Mouse (Mus musculus): ENCODE data around the gene Rrp12. TPM values are rescaled to one million over a fixed set of nuclear protein-coding genes. Genes with fewer than 3 reads are reported as not detected.
A peak's percentile ranks its signal among the peaks of the same experiment; 100 is the strongest.

Rrp12 gene
- total RNA-seq, 2 experiments from 2014 or later: 33.4 to 34.2 TPM

DNA sequence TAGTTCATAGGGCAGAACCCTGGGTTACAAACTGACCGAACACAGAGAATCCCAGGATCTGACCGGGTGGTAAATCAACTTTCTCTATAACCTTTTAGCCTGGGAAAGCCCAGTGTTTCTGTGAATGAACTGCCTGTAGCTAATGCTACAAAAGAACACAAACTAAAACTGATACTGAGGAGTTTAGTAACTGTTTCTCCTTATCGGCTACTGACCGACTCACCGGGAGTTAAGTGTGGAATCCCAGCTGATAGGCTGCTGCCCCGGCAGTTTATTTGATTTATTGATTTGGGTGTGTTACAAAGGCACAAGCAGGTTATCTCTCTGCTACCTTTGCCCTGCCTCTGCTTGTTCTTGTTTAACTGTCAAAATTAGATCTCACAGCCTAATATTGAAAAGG lies 57.2 kb downstream of the Rrp12 start:
- no peak for TF ChIP-seq CTCF (conservative IDR thresholded peaks at IDR 0.05)
- DNase-seq (ENCODE audit: low spot score in 2 of 2): no peak
- H3K27ac ChIP-seq: no peak overlapping the region
- H3K4me3 ChIP-seq: no peak overlapping the region

DNA sequence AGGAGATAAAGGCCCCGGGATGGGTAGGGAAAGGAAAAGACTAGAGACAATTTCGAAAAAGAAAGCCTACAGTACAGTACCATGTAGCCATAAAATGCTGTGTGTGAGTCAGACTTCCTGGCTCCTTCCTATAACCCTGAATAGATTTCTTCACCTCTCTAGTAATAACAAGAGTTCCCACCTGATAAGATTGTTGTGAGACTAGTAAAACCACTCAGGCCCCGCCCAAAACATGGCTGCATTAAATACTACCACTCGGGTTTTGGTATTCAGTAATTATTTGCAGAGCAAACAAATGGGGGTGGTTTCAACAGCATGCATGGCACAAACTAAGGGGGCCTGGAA lies 58.1 kb downstream of the Rrp12 start:
- H3K4me3 ChIP-seq: no peak overlapping the region
- no peak overlapping the region for H3K27ac ChIP-seq
- no peak for DNase-seq (ENCODE audit: low spot score in 2 of 2)
- TF ChIP-seq CTCF (conservative IDR thresholded peaks at IDR 0.05): no peak

DNA sequence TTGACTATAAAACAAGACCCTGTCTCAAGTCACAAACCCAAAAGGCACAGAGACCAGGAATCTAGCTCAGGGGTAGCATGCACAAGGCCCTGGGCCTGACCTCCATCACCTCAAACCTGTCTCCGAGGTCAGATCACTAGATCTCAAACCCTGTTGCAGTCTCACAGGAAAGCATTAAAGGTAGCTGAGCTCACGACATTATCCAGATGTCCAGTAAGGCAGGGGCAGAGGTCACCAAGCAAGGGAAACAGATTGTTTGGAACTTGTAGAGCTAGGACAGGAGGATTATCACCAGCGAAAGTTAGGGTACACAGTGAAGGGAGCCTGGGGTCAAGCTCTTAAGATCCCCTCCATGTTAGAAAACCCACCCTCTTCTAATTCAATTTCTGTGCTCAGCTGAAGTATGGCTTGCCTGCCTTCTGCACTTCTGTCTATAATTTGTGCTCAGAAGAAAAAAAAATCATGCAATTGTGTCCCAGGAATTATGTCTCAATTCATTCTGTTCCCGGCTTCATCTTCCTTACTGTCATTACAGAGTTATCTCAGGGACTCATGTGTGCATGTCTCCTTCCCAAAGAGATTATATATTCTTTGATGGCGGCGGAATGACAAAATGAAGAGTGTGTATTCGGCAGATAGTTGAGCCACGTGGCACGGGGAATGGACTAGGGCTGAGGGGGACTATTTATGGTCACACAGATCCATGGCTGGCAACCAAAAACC lies 58.6 kb downstream of the Rrp12 start:
- 0 out of 2 replicates have a peak overlapping the region, but pooled peaks have one; percentile 84 for H3K27ac ChIP-seq
- no peak for DNase-seq (ENCODE audit: low spot score in 2 of 2)
- no peak for TF ChIP-seq CTCF (conservative IDR thresholded peaks at IDR 0.05)
- no peak overlapping the region for H3K4me3 ChIP-seq

DNA sequence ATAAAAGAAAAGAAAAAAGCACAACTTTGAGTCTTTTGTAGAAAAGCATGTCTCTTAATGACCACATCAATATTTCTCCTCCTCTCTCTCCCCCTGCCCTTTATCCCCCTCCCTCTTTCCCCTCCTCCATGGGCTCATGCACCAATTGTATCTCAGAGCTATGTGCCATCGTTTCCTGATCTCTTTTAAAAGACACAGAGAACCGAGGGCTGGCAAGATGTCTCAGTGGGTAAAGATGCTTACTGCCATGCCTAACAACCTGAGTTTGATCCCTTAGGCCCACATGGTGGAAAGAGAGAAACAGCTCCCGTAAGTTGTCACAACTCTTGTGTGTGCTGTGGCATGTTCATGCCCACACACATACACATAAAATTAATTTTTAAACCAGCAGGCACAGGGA lies 59.3 kb downstream of the Rrp12 start:
- no peak for TF ChIP-seq CTCF (conservative IDR thresholded peaks at IDR 0.05)
- Histone ChIP-seq H3K4me3 (no peak overlapping the region), H3K27ac (peak overlapping the region; percentile 84; the same call in 1 of the 2 replicates)
- DNase-seq (ENCODE audit: low spot score in 2 of 2): no peak

DNA sequence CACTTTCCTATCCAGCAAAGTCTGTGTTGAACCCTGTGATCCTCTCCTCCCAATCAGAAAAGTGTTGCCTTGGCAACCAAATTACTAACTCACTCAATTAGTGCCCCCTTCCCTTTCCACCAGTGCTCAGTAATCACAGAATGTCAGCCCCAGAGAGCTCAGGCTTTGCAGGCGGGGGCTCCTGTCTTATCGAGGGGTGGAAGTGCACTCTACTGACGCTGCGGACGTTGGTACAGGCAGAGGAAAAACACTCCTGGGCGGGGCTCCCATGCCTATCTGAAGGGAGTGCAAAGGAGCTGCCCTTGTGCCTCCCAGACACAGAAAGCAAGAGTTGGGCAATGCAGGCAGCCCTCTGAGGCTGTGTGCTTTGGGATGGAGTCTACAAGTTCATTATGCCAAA lies 60.2 kb downstream of the Rrp12 start:
- Histone ChIP-seq H3K4me3 (peak overlapping the region; percentile 40), H3K27ac (peak overlapping the region; percentile 84)
- peak; percentile 56 to 74 for DNase-seq (ENCODE audit: low spot score in 2 of 2)
- no peak for TF ChIP-seq CTCF (conservative IDR thresholded peaks at IDR 0.05)

DNA sequence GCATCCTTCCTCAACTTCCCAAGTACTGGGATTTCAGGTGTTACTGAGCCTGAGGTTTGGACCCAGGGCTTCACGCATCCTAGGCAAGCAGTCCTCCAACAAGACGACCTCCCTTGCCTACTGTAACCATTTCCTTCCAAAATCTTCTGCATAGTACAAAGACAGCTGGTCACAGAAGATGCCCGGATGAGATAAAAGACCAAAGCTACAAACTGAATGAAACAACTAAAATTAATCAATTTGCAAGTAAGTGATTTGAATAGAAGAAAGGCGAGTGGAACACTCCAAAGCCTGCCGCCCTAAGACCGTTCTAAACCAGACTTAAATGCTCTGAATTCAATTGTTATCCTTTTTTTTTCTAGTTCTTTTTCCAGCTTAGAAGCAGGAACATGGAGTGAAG lies 60.6 kb downstream of the Rrp12 start:
- H3K27ac ChIP-seq: peak overlapping the region; percentile 84
- DNase-seq (ENCODE audit: low spot score in 2 of 2): no peak
- H3K4me3 ChIP-seq: no peak overlapping the region
- no peak for TF ChIP-seq CTCF (conservative IDR thresholded peaks at IDR 0.05)

DNA sequence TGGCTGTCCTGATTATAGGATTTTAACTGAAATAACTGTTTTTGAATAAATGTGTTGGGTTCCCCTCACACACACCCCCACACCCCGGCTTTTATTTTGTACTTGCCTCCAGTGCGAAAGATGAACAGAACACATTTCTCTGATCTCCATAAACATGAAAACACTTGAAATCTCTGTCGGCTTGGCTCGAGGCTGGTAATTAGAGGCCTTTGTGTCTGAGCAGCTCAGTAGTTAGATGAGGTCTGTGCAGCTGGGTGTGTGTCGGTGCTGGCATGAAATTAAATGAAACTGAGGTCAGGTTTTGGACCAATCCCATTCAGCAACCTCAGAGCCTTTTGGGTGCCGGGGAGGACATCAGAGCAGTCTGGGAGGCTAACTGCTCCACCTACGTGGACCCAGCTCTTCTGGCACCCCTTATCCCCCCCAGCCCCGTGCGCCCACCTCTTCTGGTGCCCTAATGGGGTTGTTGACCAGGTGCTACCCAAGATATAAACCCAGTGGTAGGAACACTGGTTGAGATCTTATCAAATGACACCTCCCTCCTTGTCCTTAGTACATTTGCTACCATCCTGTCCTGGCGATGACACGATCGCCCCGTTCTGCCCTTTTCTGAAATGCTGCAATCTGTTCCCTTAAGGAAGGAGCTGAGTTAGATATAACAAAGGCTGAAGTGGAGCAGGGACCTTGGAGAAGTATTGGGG lies 63.3 kb downstream of the Rrp12 start:
- DNase-seq (ENCODE audit: low spot score in 2 of 2): no peak
- Histone ChIP-seq H3K4me3 (peak overlapping the region; percentile 80), H3K27ac (peak overlapping the region; percentile 98; the same call in 1 of the 2 replicates)
- no peak for TF ChIP-seq CTCF (conservative IDR thresholded peaks at IDR 0.05)

DNA sequence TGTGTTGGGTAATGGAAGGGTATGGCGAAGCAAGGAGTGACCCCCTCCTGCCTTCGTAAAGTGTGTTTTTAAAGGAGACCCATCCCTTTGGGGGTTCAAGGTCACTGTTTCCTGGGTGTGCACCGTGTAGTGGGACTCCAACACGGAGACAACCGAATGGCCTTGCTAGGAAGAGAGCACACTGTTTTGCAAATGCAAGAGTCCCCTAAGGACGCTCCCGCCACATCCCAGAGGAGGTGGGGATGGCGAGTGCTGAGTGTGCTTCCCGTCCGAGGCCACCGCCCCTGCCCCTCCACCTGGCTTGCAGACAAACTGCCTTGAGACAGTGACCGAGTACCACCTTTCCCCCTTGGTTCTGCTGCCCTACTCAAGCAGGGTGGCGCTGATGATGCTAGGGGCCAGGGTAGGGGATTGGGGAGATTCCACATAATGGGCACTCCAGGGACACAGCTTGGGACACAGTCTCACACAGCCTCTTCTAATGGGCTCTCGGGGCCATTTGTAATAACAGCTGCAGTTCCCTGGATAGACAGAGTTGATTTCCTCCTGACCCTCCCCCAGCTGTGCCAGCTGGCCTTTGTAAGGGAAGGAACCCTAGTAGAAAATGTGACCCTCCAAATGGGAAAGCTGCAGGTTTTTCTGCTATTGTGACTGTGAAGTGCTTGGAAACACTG lies 64.1 kb downstream of the Rrp12 start:
- TF ChIP-seq CTCF (conservative IDR thresholded peaks at IDR 0.05): no peak

DNA sequence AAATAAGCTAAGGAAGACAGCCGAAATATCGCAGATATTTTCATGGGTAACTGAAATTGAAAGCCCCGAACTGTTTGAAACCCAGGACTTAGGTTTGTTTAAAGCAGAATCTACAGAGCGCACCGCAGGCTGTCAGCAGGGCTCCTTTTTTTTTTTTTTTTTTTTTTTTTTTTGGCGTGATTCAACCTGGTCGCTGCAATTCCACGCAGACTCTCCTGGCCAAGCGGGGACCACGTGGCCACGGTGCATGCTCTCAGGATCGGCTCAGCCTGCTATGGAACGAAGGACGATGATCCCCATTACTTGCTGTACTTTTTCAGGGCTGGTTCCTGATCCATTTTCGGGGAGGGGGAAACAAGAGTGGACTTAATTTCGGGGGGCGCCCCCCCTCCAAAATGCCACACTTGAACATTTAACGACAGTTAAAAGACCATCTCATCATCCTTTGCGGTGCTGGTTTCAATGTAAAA lies 64.8 kb downstream of the Rrp12 start:
- DNase-seq (ENCODE audit: low spot score in 2 of 2): peak in 1 of 2 experiments; percentile 47
- TF ChIP-seq CTCF (conservative IDR thresholded peaks at IDR 0.05): no peak
- Histone ChIP-seq H3K27ac (peak overlapping the region; percentile 98), H3K4me3 (peak overlapping the region; percentile 80)

More for the DNA sequence above, 64.1 kb downstream of the Rrp12 start:
- peak overlapping the region; percentile 98 for H3K27ac ChIP-seq
- H3K4me3 ChIP-seq: peak overlapping the region; percentile 80
- DNase-seq (ENCODE audit: low spot score in 2 of 2): no peak

DNA sequence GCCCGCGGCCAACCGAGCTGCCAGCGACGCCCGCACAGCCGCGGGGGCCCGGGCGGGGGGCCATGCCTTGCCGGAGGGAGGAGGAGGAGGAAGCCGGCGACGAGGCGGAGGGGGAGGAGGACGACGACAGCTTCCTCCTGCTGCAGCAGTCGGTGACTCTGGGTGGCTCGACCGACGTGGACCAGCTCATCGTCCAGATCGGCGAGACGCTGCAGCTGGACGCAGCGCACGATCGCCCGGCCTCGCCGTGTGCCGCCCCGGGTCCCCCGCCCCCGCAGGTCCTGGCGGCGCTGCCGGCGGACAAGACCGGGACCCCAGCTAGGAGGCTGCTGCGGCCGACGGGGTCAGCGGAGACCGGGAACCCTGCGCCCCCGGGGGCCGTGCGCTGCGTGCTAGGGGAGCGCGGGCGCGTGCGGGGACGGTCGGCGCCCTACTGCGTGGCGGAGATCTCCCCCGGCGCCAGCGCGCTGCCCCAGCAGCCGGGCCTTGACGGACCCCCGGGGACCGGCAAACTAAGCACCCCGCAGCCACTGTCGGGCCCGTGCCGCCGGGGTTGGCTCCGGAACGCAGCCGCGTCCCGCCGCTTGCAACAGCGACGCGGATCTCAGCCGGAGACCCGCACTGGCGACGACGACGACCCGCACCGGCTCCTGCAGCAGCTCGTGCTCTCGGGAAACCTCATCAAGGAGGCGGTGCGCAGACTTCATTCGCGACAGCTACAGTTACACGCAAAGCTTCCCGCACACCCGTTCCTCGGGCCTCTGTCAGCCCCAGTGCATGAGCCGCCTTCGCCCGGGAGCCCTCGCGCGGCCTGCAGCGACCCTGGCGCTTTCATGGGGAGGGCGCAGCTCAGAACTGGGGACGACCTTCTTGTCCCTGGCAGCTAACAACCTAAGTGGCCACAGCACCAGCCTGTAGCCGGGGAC lies 65.6 kb downstream of the Rrp12 start:
- Histone ChIP-seq H3K27ac (peak overlapping the region; percentile 98), H3K4me3 (peak overlapping the region; percentile 80)
- TF ChIP-seq CTCF (conservative IDR thresholded peaks at IDR 0.05): no peak; the same call in 1 of the 2 replicates
- peak in 1 of 2 experiments; percentile 39 for DNase-seq (ENCODE audit: low spot score in 2 of 2)

DNA sequence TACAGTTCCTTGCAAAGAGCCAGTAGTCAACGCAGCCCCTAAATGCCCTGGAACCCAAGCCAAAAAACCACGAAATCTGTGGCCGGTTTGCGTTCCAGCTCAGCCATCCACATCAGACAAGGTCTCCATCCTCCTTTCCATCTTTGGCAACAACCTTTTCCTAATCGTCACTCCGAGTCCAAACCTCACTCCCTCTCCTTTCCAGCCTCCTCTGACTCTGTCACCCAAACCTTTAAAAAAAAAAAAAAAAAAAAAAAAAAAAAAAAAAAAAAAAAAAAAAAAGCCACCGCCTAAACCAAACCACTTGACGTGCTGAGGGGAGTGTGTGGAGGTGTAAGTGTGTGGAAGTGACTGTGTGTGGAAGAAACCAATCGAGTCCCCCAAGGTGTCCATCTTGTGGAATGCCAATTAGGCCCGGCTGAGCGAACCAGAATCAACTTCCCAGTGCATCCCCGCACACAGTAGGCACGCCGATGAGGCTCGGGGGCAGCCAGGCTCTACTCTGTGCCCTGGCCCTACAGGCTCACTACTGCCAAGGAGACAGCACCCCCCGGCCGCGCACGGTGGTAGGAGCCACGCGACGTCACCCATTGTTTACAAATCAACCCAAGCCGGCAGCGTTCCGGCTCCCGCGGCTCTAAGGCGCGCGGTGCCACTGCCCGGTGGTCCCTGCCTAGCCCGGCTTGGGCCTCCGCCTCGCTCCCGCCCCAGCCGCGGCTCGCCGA lies 66.4 kb downstream of the Rrp12 start, which contains the start of gene Frat1:
Gene Frat1, plus strand, starts transcription at position 590 of the 725 bp plus-strand sequence.
- TF ChIP-seq CTCF (conservative IDR thresholded peaks at IDR 0.05): 0 out of 2 replicates have a peak, but pooled peaks have one; percentile 3

More for the DNA sequence above, 66.4 kb downstream of the Rrp12 start, which contains the start of gene Frat1:
- DNase-seq (ENCODE audit: low spot score in 2 of 2): peak; percentile 86 to 90
- Histone ChIP-seq H3K4me3 (peak within 1 kb of the TSS; percentile 80), H3K27ac (peak within 1 kb of the TSS; percentile 98)

Measured in layer of hippocampus, adult 2 months (tissue).